Mouse (Mus musculus): ENCODE results near the gene As3mt.

DNA sequence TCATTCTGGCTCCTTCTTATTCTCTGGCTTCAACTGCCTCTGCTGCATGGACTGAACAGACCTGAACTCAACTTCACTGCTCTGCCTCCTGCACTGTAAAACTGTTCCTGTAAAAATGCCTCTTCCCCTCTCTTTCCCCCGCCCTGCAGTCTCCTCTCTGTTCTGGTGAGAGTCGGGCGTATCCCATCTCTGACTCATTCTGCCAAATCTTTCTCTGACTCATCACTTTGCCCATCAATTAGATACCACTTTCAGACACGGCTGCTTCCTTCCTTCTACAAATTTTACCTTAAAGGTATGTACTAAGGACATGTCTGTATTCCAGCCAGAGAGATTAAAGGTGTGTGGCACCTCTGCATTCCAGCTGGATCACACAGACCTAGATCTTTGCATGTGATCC lies 10.9 kb downstream of the As3mt start:
- no peak for TF ChIP-seq CTCF (IDR thresholded peaks at IDR 0.05; ENCODE audit: control insufficient read depth, insufficient read depth, low read length)
- no peak for TF ChIP-seq POLR2A (IDR thresholded peaks at IDR 0.05; ENCODE audit: borderline replicate concordance, control insufficient read depth, low read depth, low read length)
